Mouse (Mus musculus): ENCODE data around the gene Actl7a. TPM values are rescaled to one million over a fixed set of nuclear protein-coding genes. Genes with fewer than 3 reads are reported as not detected.

Gene Actl7a
- total RNA-seq (2021) = not detected

- DNase-seq (ENCODE audit: low spot score in 2 of 2) = no peak
- intact Hi-C loops (cut with DNase I) = no loop called here
Observed at GRCm38 (mm10) chr4:56743363-56744195, at the start of gene Actl7a. Gene Actl7a (plus strand): TSS chr4:56743413.

GRCm38 (mm10) chr4:56696401-56696800 is 46.8 kb upstream of the Actl7a start:
- intact Hi-C loops (cut with DNase I) = no loop called here
- DNase-seq (ENCODE audit: low spot score in 2 of 2) = no peak

GRCm38 (mm10) chr4:56698671-56699070 is 44.5 kb upstream of the Actl7a start:
- DNase-seq (ENCODE audit: low spot score in 2 of 2) = no peak
- intact Hi-C loops (cut with DNase I) = no loop called here

- no peak for DNase-seq (ENCODE audit: low spot score in 2 of 2)
- intact Hi-C loops (cut with DNase I) = no loop called here
Observed at GRCm38 (mm10) chr4:56702234-56702633, 41.0 kb upstream of the Actl7a start.

GRCm38 (mm10) chr4:56713155-56713554 is 30.1 kb upstream of the Actl7a start:
- intact Hi-C loops (cut with DNase I) = no loop called here
- peak; percentile 53 to 58 for DNase-seq (ENCODE audit: low spot score in 2 of 2)

GRCm38 (mm10) chr4:56716801-56717200 is 26.4 kb upstream of the Actl7a start:
- intact Hi-C loops (cut with DNase I) = no loop called here
- DNase-seq (ENCODE audit: low spot score in 2 of 2) = no peak

- intact Hi-C loops (cut with DNase I) = no loop called here
- no peak for DNase-seq (ENCODE audit: low spot score in 2 of 2)
Observed at GRCm38 (mm10) chr4:56717932-56718331, 25.3 kb upstream of the Actl7a start.

GRCm38 (mm10) chr4:56718573-56719442 is 24.4 kb upstream of the Actl7a start:
- intact Hi-C loops (cut with DNase I) = no loop called here

GRCm38 (mm10) chr4:56719456-56719855 is 23.8 kb upstream of the Actl7a start:
- no peak for DNase-seq (ENCODE audit: low spot score in 2 of 2)
- intact Hi-C loops (cut with DNase I) = no loop called here

More at GRCm38 (mm10) chr4:56718573-56719442, 24.4 kb upstream of the Actl7a start:
- no peak for DNase-seq (ENCODE audit: low spot score in 2 of 2)

- intact Hi-C loops (cut with DNase I) = no loop called here
- DNase-seq (ENCODE audit: low spot score in 2 of 2) = no peak
Observed at GRCm38 (mm10) chr4:56720403-56720802, 22.8 kb upstream of the Actl7a start.

GRCm38 (mm10) chr4:56721469-56721868 is 21.7 kb upstream of the Actl7a start:
- no peak for DNase-seq (ENCODE audit: low spot score in 2 of 2)
- intact Hi-C loops (cut with DNase I) = no loop called here

- intact Hi-C loops (cut with DNase I) = no loop called here
Observed at GRCm38 (mm10) chr4:56722346-56722745, 20.9 kb upstream of the Actl7a start.

GRCm38 (mm10) chr4:56723237-56723636 is 20.0 kb upstream of the Actl7a start:
- DNase-seq (ENCODE audit: low spot score in 2 of 2) = no peak
- intact Hi-C loops (cut with DNase I) = no loop called here

More at GRCm38 (mm10) chr4:56722346-56722745, 20.9 kb upstream of the Actl7a start:
- DNase-seq (ENCODE audit: low spot score in 2 of 2) = no peak

- intact Hi-C loops (cut with DNase I) = no loop called here
- no peak for DNase-seq (ENCODE audit: low spot score in 2 of 2)
Observed at GRCm38 (mm10) chr4:56725839-56726238, 17.4 kb upstream of the Actl7a start.

- intact Hi-C loops (cut with DNase I) = no loop called here
- no peak for DNase-seq (ENCODE audit: low spot score in 2 of 2)
Observed at GRCm38 (mm10) chr4:56740020-56740485, 3.2 kb upstream of the Actl7a start, which contains the start of gene Gm26657. Gene Gm26657 (plus strand): TSS chr4:56740070.

- DNase-seq (ENCODE audit: low spot score in 2 of 2) = no peak
- intact Hi-C loops (cut with DNase I) = no loop called here
Observed at GRCm38 (mm10) chr4:56740611-56741010, 2.6 kb upstream of the Actl7a start.

GRCm38 (mm10) chr4:56741041-56741493 is 2.1 kb upstream of the Actl7a start, which contains the start of gene Actl7b:
Gene Actl7b (minus strand): TSS chr4:56741443.
- intact Hi-C loops (cut with DNase I) = no loop called here
- no peak for DNase-seq (ENCODE audit: low spot score in 2 of 2)

- intact Hi-C loops (cut with DNase I) = no loop called here
- no peak for DNase-seq (ENCODE audit: low spot score in 2 of 2)
Observed at GRCm38 (mm10) chr4:56742698-56743097, 515 bp upstream of the Actl7a start.

- DNase-seq (ENCODE audit: low spot score in 2 of 2) = no peak
- intact Hi-C loops (cut with DNase I) = no loop called here
Observed at GRCm38 (mm10) chr4:56746345-56746744, 3.1 kb downstream of the Actl7a start.

- intact Hi-C loops (cut with DNase I) = no loop called here
- DNase-seq (ENCODE audit: low spot score in 2 of 2) = no peak
Observed at GRCm38 (mm10) chr4:56747456-56747855, 4.2 kb downstream of the Actl7a start.

Data from left cerebral cortex, postnatal 36 days (tissue).